In the genomic region with DNA sequence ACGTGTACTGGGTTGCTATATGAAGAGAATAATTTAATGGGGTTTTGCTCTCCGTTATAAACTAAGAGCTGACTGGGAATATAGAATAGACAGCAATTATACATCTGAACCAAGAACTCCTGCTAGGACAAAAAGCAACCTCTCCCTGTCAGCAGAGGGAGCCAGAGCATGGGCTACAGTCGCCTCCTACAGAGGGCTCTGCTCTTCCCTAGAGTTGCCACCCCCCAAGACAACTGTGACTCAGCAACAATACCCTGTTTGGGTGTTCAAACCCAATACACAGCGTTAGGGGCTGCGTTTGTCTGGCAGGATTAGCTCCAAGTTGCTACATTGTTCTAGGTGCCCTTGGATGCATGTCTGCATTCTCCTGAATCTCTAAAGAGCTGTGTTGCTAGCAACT, we compare ENCODE assay signal across 9 mouse cellular contexts. TPM values are rescaled to one million over a fixed set of nuclear protein-coding genes. Genes with fewer than 3 reads are reported as not detected.
A peak's percentile ranks its signal among the peaks of the same experiment; 100 is the strongest.
DNase-seq lines count a peak whose midpoint lies in the region; ATAC-seq and TF ChIP-seq lines count a peak whose summit lies in the region.
"Had no signal": no experiment of that assay in that cellular context is flagged by ENCODE, and none has a peak within 500 bp of the region (broad histone marks: within the 10 kb centered on the region; RNA-seq: fewer than 3 reads in every experiment).

No protein-coding gene starts in this region.

- peaks cover 8% of the 10 kb centered on the region; the same call in 1 of the 2 replicates for H3K4me1 ChIP-seq in intestine, postnatal 0 days (replicated peaks; ENCODE audit: control insufficient read depth, insufficient read depth, low read length)
- H3K4me1 ChIP-seq in intestine, embryonic 16.5 days (ENCODE audit: control insufficient read depth, insufficient read depth, low read length): peaks cover 12% of the 10 kb centered on the region
- no peaks in the 10 kb centered on the region for H3K4me1 ChIP-seq in embryonic facial prominence, embryonic 11.5 days (ENCODE audit: control insufficient read depth, insufficient read depth, low read length)
- peaks cover 18% of the 10 kb centered on the region for H3K4me1 ChIP-seq in liver, postnatal 0 days (ENCODE audit: insufficient read depth)
- peaks cover 44% of the 10 kb centered on the region for H3K4me1 ChIP-seq in neural tube, embryonic 15.5 days

- DNase-seq in adipocyte (ENCODE audit: low spot score): peak; percentile 85
- peak; percentile 79 for DNase-seq in embryonic facial prominence, embryonic 11.5 days (ENCODE audit: low spot score)
- DNase-seq in kidney, adult 8-10 months: peak; percentile 34 to 49
- DNase-seq in liver, postnatal 0 days: peak; percentile 73
- peak; percentile 61 to 66 for DNase-seq in thymus, postnatal 36 days

- no peak overlapping the region for H3K4me3 ChIP-seq in intestine, postnatal 0 days (ENCODE audit: low read depth, low read length)
- H3K4me3 ChIP-seq in intestine, embryonic 16.5 days (ENCODE audit: low read length): no peak overlapping the region
- no peak overlapping the region for H3K4me3 ChIP-seq in embryonic facial prominence, embryonic 11.5 days (ENCODE audit: low read depth, low read length)
- no peak overlapping the region for H3K4me3 ChIP-seq in liver, postnatal 0 days (ENCODE audit: low read depth, low read length)
- H3K4me3 ChIP-seq in neural tube, embryonic 15.5 days (replicated peaks): no peak overlapping the region
- H3K4me3 ChIP-seq: erythroblast, embryonic 14.5 days had no signal

- H3K27ac ChIP-seq in intestine, postnatal 0 days (ENCODE audit: low read depth, low read length): no peak overlapping the region
- no peak overlapping the region for H3K27ac ChIP-seq in intestine, embryonic 16.5 days (ENCODE audit: low read length)
- no peak overlapping the region for H3K27ac ChIP-seq in embryonic facial prominence, embryonic 11.5 days (replicated peaks; ENCODE audit: low read depth, low read length)
- H3K27ac ChIP-seq in liver, postnatal 0 days (ENCODE audit: low read depth): no peak overlapping the region
- H3K27ac ChIP-seq in neural tube, embryonic 15.5 days (replicated peaks): peak overlapping the region; percentile 100

- 8% methylated on average over 5 of the region's 5 CpGs for WGBS in intestine, postnatal 0 days
- WGBS in intestine, embryonic 16.5 days: 13% methylated on average over 5 of the region's 5 CpGs
- 15% methylated on average over 5 of the region's 5 CpGs for whole genome bisulfite sequencing in embryonic facial prominence, embryonic 11.5 days
- 6% methylated on average over 5 of the region's 5 CpGs for WGBS in liver, postnatal 0 days (ENCODE audit: insufficient replicate concordance)
- 14% methylated on average over 5 of the region's 5 CpGs for WGBS in neural tube, embryonic 15.5 days

- H3K4me2 ChIP-seq in intestine, postnatal 0 days (replicated peaks; ENCODE audit: low read depth): no peak overlapping the region
- H3K4me2 ChIP-seq in intestine, embryonic 16.5 days (ENCODE audit: low read depth, low read length): no peak overlapping the region
- no peak overlapping the region for H3K4me2 ChIP-seq in embryonic facial prominence, embryonic 11.5 days (ENCODE audit: low read depth, low read length)
- no peak overlapping the region for H3K4me2 ChIP-seq in liver, postnatal 0 days (ENCODE audit: low read depth, low read length)
- no peak overlapping the region for H3K4me2 ChIP-seq in neural tube, embryonic 15.5 days

- ATAC-seq in intestine, postnatal 0 days: no peak
- ATAC-seq in intestine, embryonic 16.5 days: no peak
- ATAC-seq in embryonic facial prominence, embryonic 11.5 days (replicated peaks; ENCODE audit: insufficient number of reproducible peaks, low FRiP score, low TSS enrichment, low read depth): no peak
- 0 out of 2 replicates have a peak, but pooled peaks have one; percentile 7 for ATAC-seq in liver, postnatal 0 days
- ATAC-seq in neural tube, embryonic 15.5 days (ENCODE audit: low FRiP score): no peak

- no peaks in the 10 kb centered on the region for H3K9me3 ChIP-seq in intestine, postnatal 0 days (ENCODE audit: control insufficient read depth)
- H3K9me3 ChIP-seq in intestine, embryonic 16.5 days (ENCODE audit: control insufficient read depth, low read length): no peaks in the 10 kb centered on the region
- H3K9me3 ChIP-seq in embryonic facial prominence, embryonic 11.5 days (replicated peaks; ENCODE audit: control insufficient read depth, low read length): no peaks in the 10 kb centered on the region
- H3K9me3 ChIP-seq in liver, postnatal 0 days (ENCODE audit: low read length): no peaks in the 10 kb centered on the region
- no peaks in the 10 kb centered on the region for H3K9me3 ChIP-seq in neural tube, embryonic 15.5 days (replicated peaks)

- H3K9ac ChIP-seq in intestine, postnatal 0 days (ENCODE audit: low read depth, low read length): no peak overlapping the region
- H3K9ac ChIP-seq in intestine, embryonic 16.5 days (ENCODE audit: low read depth, low read length): no peak overlapping the region
- H3K9ac ChIP-seq in embryonic facial prominence, embryonic 11.5 days (replicated peaks; ENCODE audit: low read length): no peak overlapping the region
- H3K9ac ChIP-seq in liver, postnatal 0 days (replicated peaks): no peak overlapping the region
- H3K9ac ChIP-seq in neural tube, embryonic 15.5 days (replicated peaks): no peak overlapping the region

- H3K27me3 ChIP-seq in intestine, postnatal 0 days (replicated peaks; ENCODE audit: control insufficient read depth, insufficient read depth, low read length): no peaks in the 10 kb centered on the region
- H3K27me3 ChIP-seq in intestine, embryonic 16.5 days (replicated peaks; ENCODE audit: control insufficient read depth, insufficient read depth, low read length): no peaks in the 10 kb centered on the region
- no peaks in the 10 kb centered on the region for H3K27me3 ChIP-seq in embryonic facial prominence, embryonic 11.5 days (ENCODE audit: control insufficient read depth, insufficient read depth, low read length)
- no peaks in the 10 kb centered on the region for H3K27me3 ChIP-seq in liver, postnatal 0 days (ENCODE audit: insufficient read depth, low read length)
- H3K27me3 ChIP-seq in neural tube, embryonic 15.5 days (replicated peaks): no peaks in the 10 kb centered on the region

- peak; percentile 92 for TF ChIP-seq CTCF in intestine, postnatal 0 days (IDR thresholded peaks at IDR 0.05; ENCODE audit: low read depth)
- TF ChIP-seq CTCF in liver, postnatal 0 days (IDR thresholded peaks at IDR 0.05; ENCODE audit: low read depth): peak; percentile 90

- no peak for TF ChIP-seq EP300 in liver, postnatal 0 days (IDR thresholded peaks at IDR 0.05; ENCODE audit: low read depth)

- H3K36me3 ChIP-seq in intestine, postnatal 0 days (ENCODE audit: control insufficient read depth, insufficient read depth): no peaks in the 10 kb centered on the region
- H3K36me3 ChIP-seq in intestine, embryonic 16.5 days (ENCODE audit: control insufficient read depth, insufficient read depth, low read length): no peaks in the 10 kb centered on the region
- no peaks in the 10 kb centered on the region for H3K36me3 ChIP-seq in embryonic facial prominence, embryonic 11.5 days (replicated peaks; ENCODE audit: control insufficient read depth, insufficient read depth, low read depth, low read length)
- no peaks in the 10 kb centered on the region for H3K36me3 ChIP-seq in liver, postnatal 0 days (replicated peaks; ENCODE audit: insufficient read depth, low read length)
- H3K36me3 ChIP-seq in neural tube, embryonic 15.5 days: no peaks in the 10 kb centered on the region

RNA-seq across cellular contexts. Expression of gene Bcar3, which starts 1.6 kb away (rescaled TPM):
- polyA plus RNA-seq in intestine, postnatal 0 days (2015; fragmentation: Nextera tagmentation; extraction: Ambion mirVana): 33.5 and 33.8 TPM in 2 replicates
- 23.7 and 27.2 TPM in 2 replicates for polyA plus RNA-seq in intestine, embryonic 16.5 days (2015; fragmentation: Nextera tagmentation; extraction: Ambion mirVana)
- polyA plus RNA-seq in embryonic facial prominence, embryonic 11.5 days (2014; fragmentation: Nextera tagmentation; extraction: Ambion mirVana): 8.4 and 10.3 TPM in 2 replicates
- polyA plus RNA-seq in liver, postnatal 0 days (2015; fragmentation: Nextera tagmentation; extraction: Ambion mirVana): 11.2 and 12.6 TPM in 2 replicates
- polyA plus RNA-seq in neural tube, embryonic 15.5 days (2015; fragmentation: Nextera tagmentation; extraction: Ambion mirVana): 5.5 and 7.4 TPM in 2 replicates
- polyA plus RNA-seq: erythroblast, embryonic 14.5 days had no signal

RNA-seq across cellular contexts. Expression of gene Dnttip2, which starts 21.3 kb away (rescaled TPM):
- 42.4 and 44.9 TPM in 2 replicates for polyA plus RNA-seq in intestine, postnatal 0 days (2015; fragmentation: Nextera tagmentation; extraction: Ambion mirVana)
- polyA plus RNA-seq in intestine, embryonic 16.5 days (2015; fragmentation: Nextera tagmentation; extraction: Ambion mirVana): 62.6 and 69.2 TPM in 2 replicates
- 106 and 115 TPM in 2 replicates for polyA plus RNA-seq in embryonic facial prominence, embryonic 11.5 days (2014; fragmentation: Nextera tagmentation; extraction: Ambion mirVana)
- 23.8 and 25.3 TPM in 2 replicates for polyA plus RNA-seq in liver, postnatal 0 days (2015; fragmentation: Nextera tagmentation; extraction: Ambion mirVana)
- 42.3 and 47.5 TPM in 2 replicates for polyA plus RNA-seq in neural tube, embryonic 15.5 days (2015; fragmentation: Nextera tagmentation; extraction: Ambion mirVana)

RNA-seq across cellular contexts. Expression of gene Gclm, which starts 50.2 kb away (rescaled TPM):
- polyA plus RNA-seq in intestine, postnatal 0 days (2015; fragmentation: Nextera tagmentation; extraction: Ambion mirVana): 382 and 400 TPM in 2 replicates
- polyA plus RNA-seq in intestine, embryonic 16.5 days (2015; fragmentation: Nextera tagmentation; extraction: Ambion mirVana): 84.7 and 122 TPM in 2 replicates
- 49.3 and 49.5 TPM in 2 replicates for polyA plus RNA-seq in embryonic facial prominence, embryonic 11.5 days (2014; fragmentation: Nextera tagmentation; extraction: Ambion mirVana)
- polyA plus RNA-seq in liver, postnatal 0 days (2015; fragmentation: Nextera tagmentation; extraction: Ambion mirVana): 391 and 407 TPM in 2 replicates
- 50.0 and 52.7 TPM in 2 replicates for polyA plus RNA-seq in neural tube, embryonic 15.5 days (2015; fragmentation: Nextera tagmentation; extraction: Ambion mirVana)
